Mouse (Mus musculus) lung, adult 2 months (tissue): ENCODE results near the gene Nab1.

Source experiments
- CTCF ChIP-seq: fragments of 200-500 bp; IDR thresholded peaks from 2 replicates; pipeline ENCODE4 v1.5.1; 2011; ENCODE audit warnings: mild to moderate bottlenecking, low read length, control low read depth; ENCODE audit not compliant: insufficient read depth
- POLR2A ChIP-seq: fragments of 200-500 bp; IDR thresholded peaks from 2 replicates; pipeline ENCODE4 v1.6.1; 2011; ENCODE audit warnings: low read depth, mild to moderate bottlenecking, control low read depth, low read length, borderline replicate concordance; ENCODE audit errors: extremely low read depth

GRCm38 (mm10) chr1:52470811-52471489 lies 29.5 kb downstream of the Nab1 start:
- TF ChIP-seq CTCF (no peak), POLR2A (no peak)
